Mouse (Mus musculus) liver, embryonic 12.5 days (tissue): Measurements from ENCODE around the gene Cldn19. TPM values are rescaled to one million over a fixed set of nuclear protein-coding genes. Genes with fewer than 3 reads are reported as not detected.
A peak's percentile ranks its signal among the peaks of the same experiment; 100 is the strongest.

Experiments
- ATAC-seq: fragments of 200-750 bp; cut with Nextera tagmentation; 2 replicates; pipeline ENCODE4 v1.8.0; 2017; ENCODE audit warnings: moderate number of reproducible peaks, mild to moderate bottlenecking, moderate library complexity
- H3K27ac ChIP-seq: fragments of 300-500 bp; sonication (generic); 2 replicates; pipeline ENCODE4 v1.5.1; 2016; ENCODE audit warnings: mild to moderate bottlenecking
- H3K27me3 ChIP-seq: fragments of 300-500 bp; sonication (generic); replicated peaks from 2 replicates; pipeline ENCODE4 v1.6.1; 2016; ENCODE audit warnings: mild to moderate bottlenecking, moderate library complexity
- H3K36me3 ChIP-seq: fragments of 300-500 bp; sonication (generic); 2 replicates; pipeline ENCODE4 v1.6.1; 2016; ENCODE audit warnings: mild to moderate bottlenecking, moderate library complexity
- H3K4me1 ChIP-seq: fragments of 300-500 bp; sonication (generic); 2 replicates; pipeline ENCODE4 v1.6.1; 2016
- H3K4me2 ChIP-seq: fragments of 300-500 bp; sonication (generic); 2 replicates; pipeline ENCODE4 v1.6.1; 2016; ENCODE audit warnings: mild to moderate bottlenecking, moderate library complexity
- H3K4me3 ChIP-seq: fragments of 300-500 bp; sonication (generic); 2 replicates; pipeline ENCODE4 v1.5.1; 2016; ENCODE audit warnings: mild to moderate bottlenecking, moderate library complexity
- H3K9ac ChIP-seq: fragments of 300-500 bp; sonication (generic); 2 replicates; pipeline ENCODE4 v1.6.1; 2016; ENCODE audit warnings: mild to moderate bottlenecking, moderate library complexity
- H3K9me3 ChIP-seq: fragments of 300-500 bp; sonication (generic); replicated peaks from 2 replicates; pipeline ENCODE4 v1.6.1; 2016; ENCODE audit warnings: mild to moderate bottlenecking, moderate library complexity
- WGBS: fragments of 180-500 bp; shearing (Covaris S2); methylation state at CpG from one replicate; pipeline ENCODE4 v1.1.7; 2016; ENCODE audit not compliant: insufficient replicate concordance; 5-methylcytosine and 5-hydroxymethylcytosine counted together
- polyA plus RNA-seq: library from polyadenylated mRNA; unstranded; fragments of >200 nt; fragmentation: Nextera tagmentation; extraction: Ambion mirVana; gene quantifications from 2 replicates; pipeline ENCODE4 v1.2.1, GENCODE M21; 2016

Cldn19 gene
- not detected in 2 replicates for polyA plus RNA-seq

GRCm38 (mm10) chr4:119255351-119255750 lies at the start of gene Cldn19:
Cldn19 (plus strand) TSS chr4:119255414.
- no peaks in the 10 kb centered on the region for H3K9me3 ChIP-seq
- H3K27ac ChIP-seq = no peak within 1 kb of the TSS
- no peak within 1 kb of the TSS for H3K9ac ChIP-seq
- H3K4me1 ChIP-seq = 0 out of 2 replicates have a peak, but pooled peaks cover 7% of the 10 kb centered on the region
- peaks cover 6% of the 10 kb centered on the region; the same call in 1 of the 2 replicates for H3K27me3 ChIP-seq
- no peak within 1 kb of the TSS for H3K4me2 ChIP-seq
- H3K4me3 ChIP-seq = no peak within 1 kb of the TSS
- WGBS = 71% methylated on average over 12 of the region's 12 CpGs
- no peak for ATAC-seq
- no peaks in the 10 kb centered on the region for H3K36me3 ChIP-seq

GRCm38 (mm10) chr4:119216667-119217066 lies 38.5 kb upstream of the Cldn19 start:
- no peak overlapping the region for H3K27ac ChIP-seq
- WGBS = 52% methylated on average over 8 of the region's 8 CpGs
- H3K4me3 ChIP-seq = no peak overlapping the region
- no peaks in the 10 kb centered on the region for H3K9me3 ChIP-seq
- peaks cover 35% of the 10 kb centered on the region for H3K27me3 ChIP-seq
- ATAC-seq = no peak
- no peaks in the 10 kb centered on the region for H3K36me3 ChIP-seq
- no peak overlapping the region for H3K9ac ChIP-seq
- H3K4me1 ChIP-seq = peaks cover 9% of the 10 kb centered on the region
- H3K4me2 ChIP-seq = no peak overlapping the region

GRCm38 (mm10) chr4:119218169-119218568 lies 37.0 kb upstream of the Cldn19 start, which contains the start of gene Tmem269:
Tmem269 (minus strand) TSS chr4:119218217.
- no peak within 1 kb of the TSS for H3K27ac ChIP-seq
- ATAC-seq = peak; percentile 40; the same call in 1 of the 2 replicates
- no peaks in the 10 kb centered on the region for H3K36me3 ChIP-seq
- no peak within 1 kb of the TSS for H3K9ac ChIP-seq
- H3K4me1 ChIP-seq = peaks cover 13% of the 10 kb centered on the region
- H3K4me2 ChIP-seq = no peak within 1 kb of the TSS
- H3K27me3 ChIP-seq = peaks cover 29% of the 10 kb centered on the region
- whole genome bisulfite sequencing = 11% methylated on average over 11 of the region's 11 CpGs
- H3K4me3 ChIP-seq = no peak within 1 kb of the TSS
- H3K9me3 ChIP-seq = no peaks in the 10 kb centered on the region

- Histone ChIP-seq H3K4me3 (no peak overlapping the region), H3K27me3 (0 out of 2 replicates have a peak, but pooled peaks cover 1% of the 10 kb centered on the region), H3K9me3 (no peaks in the 10 kb centered on the region), H3K27ac (no peak overlapping the region), H3K36me3 (peaks cover 45% of the 10 kb centered on the region), H3K9ac (no peak overlapping the region), H3K4me1 (0 out of 2 replicates have a peak, but pooled peaks cover 4% of the 10 kb centered on the region), H3K4me2 (no peak overlapping the region)
- peak; percentile 46; the same call in 1 of the 2 replicates for ATAC-seq
- 68% methylated on average over 1 of the region's 1 CpGs for WGBS
These were observed 31.5 kb upstream of the Cldn19 start for GRCm38 (mm10) chr4:119223696-119224095.

GRCm38 (mm10) chr4:119224534-119224933 lies 30.7 kb upstream of the Cldn19 start:
- no peaks in the 10 kb centered on the region for H3K9me3 ChIP-seq
- H3K9ac ChIP-seq = no peak overlapping the region
- H3K36me3 ChIP-seq = peaks cover 45% of the 10 kb centered on the region
- H3K27ac ChIP-seq = no peak overlapping the region
- 0 out of 2 replicates have a peak, but pooled peaks cover 4% of the 10 kb centered on the region for H3K4me1 ChIP-seq
- no peak for ATAC-seq
- H3K27me3 ChIP-seq = no peaks in the 10 kb centered on the region
- no peak overlapping the region for H3K4me3 ChIP-seq
- WGBS = 87% methylated on average over 3 of the region's 3 CpGs
- no peak overlapping the region for H3K4me2 ChIP-seq

- 79% methylated on average over 9 of the region's 9 CpGs for WGBS
- no peak overlapping the region for H3K4me2 ChIP-seq
- 0 out of 2 replicates have a peak, but pooled peaks cover 4% of the 10 kb centered on the region for H3K4me1 ChIP-seq
- no peak overlapping the region for H3K4me3 ChIP-seq
- no peak for ATAC-seq
- H3K27ac ChIP-seq = no peak overlapping the region
- peaks cover 45% of the 10 kb centered on the region for H3K36me3 ChIP-seq
- no peaks in the 10 kb centered on the region for H3K9me3 ChIP-seq
- no peak overlapping the region for H3K9ac ChIP-seq
- no peaks in the 10 kb centered on the region for H3K27me3 ChIP-seq
These were observed 29.5 kb upstream of the Cldn19 start for GRCm38 (mm10) chr4:119225719-119226118.

- no peak overlapping the region for H3K27ac ChIP-seq
- peaks cover 45% of the 10 kb centered on the region for H3K36me3 ChIP-seq
- H3K9ac ChIP-seq = no peak overlapping the region
- 80% methylated on average over 11 of the region's 11 CpGs for WGBS
- H3K4me3 ChIP-seq = no peak overlapping the region
- H3K9me3 ChIP-seq = no peaks in the 10 kb centered on the region
- ATAC-seq = peak; percentile 58; the same call in 1 of the 2 replicates
- no peak overlapping the region for H3K4me2 ChIP-seq
- H3K27me3 ChIP-seq = no peaks in the 10 kb centered on the region
- peaks cover 10% of the 10 kb centered on the region for H3K4me1 ChIP-seq
These were observed 28.5 kb upstream of the Cldn19 start for GRCm38 (mm10) chr4:119226751-119227150.

- peak within 1 kb of the TSS; percentile 69 for H3K27ac ChIP-seq
- H3K4me2 ChIP-seq = peak within 1 kb of the TSS; percentile 100
- under 1% methylated on average over 71 of the region's 71 CpGs for WGBS
- peaks cover 23% of the 10 kb centered on the region for H3K36me3 ChIP-seq
- peak; percentile 96 for ATAC-seq
- no peaks in the 10 kb centered on the region for H3K27me3 ChIP-seq
- peaks cover 29% of the 10 kb centered on the region for H3K4me1 ChIP-seq
- peak within 1 kb of the TSS; percentile 86 for H3K9ac ChIP-seq
- peak within 1 kb of the TSS; percentile 90 for H3K4me3 ChIP-seq
- no peaks in the 10 kb centered on the region for H3K9me3 ChIP-seq
These were observed 22.6 kb upstream of the Cldn19 start, which contains the start of the genes AU022252 and P3h1 for GRCm38 (mm10) chr4:119232410-119233255. AU022252 (minus strand) TSS chr4:119232712. P3h1 (plus strand) TSS chr4:119232915.

- Histone ChIP-seq H3K4me3 (peak overlapping the region; percentile 90), H3K4me2 (peak overlapping the region; percentile 100), H3K4me1 (peaks cover 29% of the 10 kb centered on the region), H3K27ac (peak overlapping the region; percentile 41; the same call in 1 of the 2 replicates), H3K9me3 (no peaks in the 10 kb centered on the region), H3K36me3 (peaks cover 16% of the 10 kb centered on the region), H3K9ac (peak overlapping the region; percentile 86), H3K27me3 (no peaks in the 10 kb centered on the region)
- WGBS = under 1% methylated on average over 36 of the region's 36 CpGs
- peak; percentile 55; the same call in 1 of the 2 replicates for ATAC-seq
These were observed 21.8 kb upstream of the Cldn19 start for GRCm38 (mm10) chr4:119233256-119233901.

- Histone ChIP-seq H3K4me3 (peak overlapping the region; percentile 90; the same call in 1 of the 2 replicates), H3K4me2 (peak overlapping the region; percentile 100), H3K9me3 (no peaks in the 10 kb centered on the region), H3K36me3 (peaks cover 13% of the 10 kb centered on the region; the same call in 1 of the 2 replicates), H3K4me1 (peaks cover 37% of the 10 kb centered on the region), H3K27me3 (no peaks in the 10 kb centered on the region), H3K27ac (no peak overlapping the region), H3K9ac (no peak overlapping the region)
- WGBS = 79% methylated on average over 3 of the region's 3 CpGs
- no peak for ATAC-seq
These were observed 20.9 kb upstream of the Cldn19 start for GRCm38 (mm10) chr4:119234348-119234747.

GRCm38 (mm10) chr4:119238661-119239060 lies 16.6 kb upstream of the Cldn19 start:
- Histone ChIP-seq H3K9ac (no peak overlapping the region), H3K9me3 (no peaks in the 10 kb centered on the region), H3K4me2 (peak overlapping the region; percentile 44), H3K27me3 (no peaks in the 10 kb centered on the region), H3K4me1 (peaks cover 24% of the 10 kb centered on the region), H3K4me3 (peak overlapping the region; percentile 16; the same call in 1 of the 2 replicates), H3K27ac (no peak overlapping the region), H3K36me3 (peaks cover 35% of the 10 kb centered on the region)
- peak; percentile 71 for ATAC-seq
- WGBS = 45% methylated on average over 3 of the region's 3 CpGs
